Mouse (Mus musculus) spleen, postnatal 10 days (tissue): ENCODE measurements around the gene Car5a.

Source experiments
- DNase-seq, 2 experiments: peaks; one replicate each; pipeline ENCODE4 v3.0.0; 2021 to 2022; ENCODE audit warnings: low spot score in 2 of 2

The Car5a gene

DNA sequence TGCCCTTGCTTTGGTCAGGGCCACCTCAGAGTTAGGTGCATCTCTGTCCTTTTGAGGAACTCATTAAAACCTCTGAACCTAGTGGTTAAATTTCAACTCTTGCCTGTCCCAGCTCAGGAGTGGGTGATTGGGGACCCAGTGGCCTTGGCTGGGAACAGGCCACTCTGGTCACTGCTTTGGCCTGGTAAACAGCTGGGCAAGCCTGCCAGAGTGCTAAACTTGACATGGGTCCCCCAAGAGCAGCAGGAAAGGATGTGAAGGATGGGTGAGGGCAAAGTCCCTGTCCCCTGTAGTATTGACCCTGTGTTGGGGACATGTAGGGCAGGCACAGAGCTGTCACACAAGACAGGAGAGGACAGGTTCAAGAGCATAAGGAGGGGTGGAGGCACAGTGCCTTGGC is at the start of gene Car5a:
Gene Car5a (minus strand): TSS at position 74 of the 400 bp plus-strand sequence.
- DNase-seq = no peak

DNA sequence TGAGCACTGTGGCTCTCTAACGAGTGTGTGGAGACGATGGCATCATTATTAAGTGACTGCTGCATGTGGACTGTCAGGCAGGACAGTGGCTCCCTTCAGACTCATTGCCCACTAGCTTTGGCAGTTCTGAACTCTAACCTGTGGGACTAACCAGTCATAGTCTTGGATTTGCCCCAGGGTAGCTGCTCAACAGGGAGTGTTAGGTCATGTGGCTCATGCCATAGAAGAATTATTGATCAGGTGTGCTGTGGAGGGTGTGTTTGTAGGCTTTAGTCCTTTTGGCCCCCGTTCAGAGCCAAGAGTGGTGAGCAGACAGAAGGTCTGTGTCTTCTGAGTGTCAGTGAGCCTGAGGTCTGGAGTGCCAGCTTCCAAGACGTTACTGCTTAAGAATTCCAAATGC is 48.2 kb upstream of the Car5a start:
- DNase-seq = no peak

DNA sequence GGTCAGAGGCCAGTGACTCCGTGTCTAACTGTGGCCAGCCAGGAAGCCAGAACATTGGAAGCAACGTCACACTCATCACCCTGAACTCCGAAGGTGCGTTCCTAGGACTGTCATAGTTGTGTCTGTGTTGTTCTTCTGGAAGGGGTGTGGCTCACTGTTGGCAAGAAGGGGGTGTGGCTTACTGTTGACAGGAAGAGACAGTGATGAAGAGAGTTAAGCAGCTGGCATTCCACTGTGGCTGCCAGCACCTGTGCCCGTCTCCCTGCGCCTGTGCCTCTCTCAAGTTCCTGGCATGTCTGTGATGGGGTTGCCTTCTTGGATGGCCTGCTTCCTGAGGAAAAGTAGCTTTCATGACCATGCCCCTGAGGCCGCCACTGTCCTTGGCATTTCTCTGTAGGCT is 46.9 kb upstream of the Car5a start:
- no peak for DNase-seq

GRCm38 (mm10) chr8:121990506-121991255 is 46.0 kb upstream of the Car5a start:
- no peak for DNase-seq

DNA sequence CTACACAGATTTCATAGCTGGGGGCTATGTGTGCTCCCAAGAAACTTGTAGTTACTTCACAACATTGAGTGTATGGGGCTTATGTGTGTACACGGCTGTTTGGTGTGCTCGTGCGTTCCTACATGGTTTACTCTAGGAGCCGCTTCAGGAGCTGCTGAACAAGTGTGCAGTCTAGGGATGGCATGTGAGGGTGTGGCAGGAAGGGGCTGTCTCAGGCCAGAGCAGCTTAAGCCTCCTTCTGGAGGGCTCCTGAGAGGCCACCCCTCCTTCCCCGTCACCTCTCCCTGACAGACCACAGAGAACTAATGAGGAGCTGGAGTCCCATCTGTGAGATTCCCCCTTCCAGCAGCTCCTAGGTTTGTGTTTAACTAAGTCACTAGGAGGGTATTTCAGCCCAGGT is 43.2 kb upstream of the Car5a start:
- DNase-seq = no peak

GRCm38 (mm10) chr8:121985673-121986072 is 41.0 kb upstream of the Car5a start:
- no peak for DNase-seq

DNA sequence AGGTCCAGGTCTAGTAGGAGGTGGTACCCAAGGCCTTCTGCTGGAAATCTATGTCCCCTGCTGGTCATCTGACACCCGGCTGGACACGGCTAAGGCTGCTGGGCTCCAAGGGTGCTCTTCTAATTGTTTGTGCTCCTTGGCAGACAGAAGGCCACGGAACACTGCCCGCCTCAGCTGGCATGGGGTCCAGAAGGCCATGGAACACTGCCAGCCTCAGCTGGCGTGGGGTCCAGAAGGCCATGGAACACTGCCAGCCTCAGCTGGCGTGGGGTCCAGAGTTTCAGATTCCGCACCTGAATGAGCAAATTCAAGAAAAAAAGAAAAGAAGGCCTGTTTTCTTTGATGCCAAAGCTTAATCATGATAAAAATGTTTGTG is 36.8 kb upstream of the Car5a start:
- no peak for DNase-seq

DNA sequence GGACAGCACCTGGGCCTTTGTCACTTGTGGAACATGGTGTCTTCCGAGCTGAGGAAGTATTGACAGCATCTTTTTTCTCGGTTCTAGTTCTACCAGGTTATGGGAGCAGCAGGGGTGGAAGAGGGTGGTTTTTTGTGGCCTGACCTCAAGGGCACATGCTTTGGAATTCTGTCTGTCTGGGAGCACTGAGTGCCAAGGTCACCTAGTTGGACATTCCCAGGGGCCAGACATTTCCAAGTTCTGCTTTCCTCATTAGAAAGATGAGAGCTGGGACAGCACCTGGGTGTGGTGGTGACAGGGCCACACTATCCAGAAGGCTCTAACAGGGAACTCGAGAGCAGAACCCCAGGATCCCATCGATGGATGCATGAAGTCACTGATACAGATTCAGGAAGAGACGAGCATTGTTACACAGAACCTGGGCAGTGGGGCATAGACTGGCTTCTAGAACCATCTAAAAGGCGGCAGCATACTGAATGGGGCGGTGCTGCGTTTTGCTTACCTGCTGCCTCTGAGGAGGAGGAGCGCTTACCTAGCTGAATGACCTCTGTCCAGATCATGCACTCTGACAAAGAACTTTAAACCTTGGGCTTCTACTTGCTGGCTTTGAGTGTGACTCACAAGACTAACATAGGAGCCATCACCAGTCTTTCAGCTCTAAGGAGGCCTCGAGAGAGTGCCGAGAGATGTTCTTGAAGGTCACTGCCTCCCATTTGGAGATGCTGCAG is 36.3 kb upstream of the Car5a start:
- DNase-seq = no peak

GRCm38 (mm10) chr8:121978670-121979069 is 34.0 kb upstream of the Car5a start:
- no peak for DNase-seq

DNA sequence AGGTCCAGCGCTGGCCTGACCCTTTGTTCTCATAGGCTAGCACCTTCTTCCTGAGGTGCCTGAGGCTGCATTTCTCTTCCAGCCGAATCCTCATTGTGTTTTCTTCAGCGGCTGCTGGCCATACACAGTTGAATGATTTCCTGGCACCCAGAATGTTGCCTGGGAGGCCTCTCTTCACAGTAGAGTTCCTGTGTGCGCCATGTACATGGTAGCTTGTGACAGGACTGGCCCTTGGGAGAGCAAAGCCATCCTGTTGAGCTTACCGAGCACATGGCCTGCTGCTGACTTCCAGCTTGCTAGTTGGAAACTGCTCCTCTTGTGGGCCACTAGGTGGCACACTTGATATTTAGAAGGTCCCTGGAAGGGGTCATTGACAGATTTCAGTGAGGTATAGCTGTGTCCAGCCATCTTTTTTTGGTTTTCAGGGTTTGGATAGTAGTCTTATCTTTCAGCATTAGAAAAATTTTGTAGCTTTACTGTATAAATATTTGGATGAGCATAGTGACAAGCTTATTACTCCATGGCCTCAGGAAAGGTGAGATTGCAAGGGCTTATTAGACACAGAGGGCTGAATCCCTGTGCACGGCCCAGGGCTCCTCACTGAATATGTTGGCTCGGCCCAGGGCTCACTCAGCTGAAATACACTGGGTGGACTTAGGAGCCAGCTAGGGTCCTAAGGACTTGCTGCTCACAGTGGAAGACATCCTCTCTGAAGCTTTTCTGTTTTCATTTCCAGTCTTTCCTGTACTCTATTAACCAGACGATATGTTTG is 33.3 kb upstream of the Car5a start:
- no peak for DNase-seq

DNA sequence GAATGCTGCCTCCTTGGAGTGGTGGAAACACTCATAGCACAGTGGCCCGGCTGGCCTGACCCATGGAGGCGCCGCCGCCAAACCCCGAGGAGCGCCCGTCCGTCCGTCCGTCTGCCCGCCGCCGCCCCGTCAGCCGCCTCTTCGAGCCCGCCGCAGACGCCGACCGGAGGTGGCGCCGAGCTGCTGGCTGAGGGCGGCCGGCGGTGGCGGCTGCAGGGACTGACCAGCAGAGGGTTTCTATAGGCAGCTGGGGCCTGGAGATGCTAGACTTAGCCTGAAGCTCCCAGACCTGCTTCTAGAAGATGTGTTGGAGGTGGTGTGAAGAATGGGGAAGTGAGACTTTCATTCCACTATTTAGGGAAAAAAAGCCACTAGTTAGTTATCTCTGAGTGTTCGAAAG is 29.2 kb upstream of the Car5a start:
- DNase-seq = no peak

DNA sequence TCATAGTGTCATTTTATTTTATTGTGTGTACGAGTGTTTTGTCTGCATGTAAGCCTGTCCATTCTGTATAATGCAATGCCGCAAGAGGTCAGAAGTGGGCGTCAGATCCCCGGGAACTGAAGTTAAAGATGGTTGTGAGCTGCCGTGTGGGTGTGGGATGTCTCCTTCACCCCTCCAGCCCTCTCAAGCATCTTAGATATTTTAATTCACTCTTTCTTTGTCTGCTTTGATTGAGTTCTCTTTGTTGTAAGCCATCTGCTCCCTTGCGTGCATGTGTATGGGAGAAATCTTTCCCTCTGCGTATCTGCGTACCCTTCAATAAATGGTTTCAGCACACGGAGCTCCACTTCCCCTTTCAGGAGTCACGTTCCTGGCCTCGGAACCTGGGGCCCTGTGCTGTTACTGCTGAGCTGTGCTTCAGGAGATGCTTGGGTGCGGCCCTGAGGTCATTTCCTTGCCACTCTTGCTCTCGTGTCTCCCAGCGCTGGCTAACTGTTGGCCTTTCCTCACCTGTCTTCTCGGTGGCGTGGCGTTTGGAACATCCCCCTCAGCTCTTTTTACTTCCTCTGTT is 26.9 kb upstream of the Car5a start:
- DNase-seq = no peak

DNA sequence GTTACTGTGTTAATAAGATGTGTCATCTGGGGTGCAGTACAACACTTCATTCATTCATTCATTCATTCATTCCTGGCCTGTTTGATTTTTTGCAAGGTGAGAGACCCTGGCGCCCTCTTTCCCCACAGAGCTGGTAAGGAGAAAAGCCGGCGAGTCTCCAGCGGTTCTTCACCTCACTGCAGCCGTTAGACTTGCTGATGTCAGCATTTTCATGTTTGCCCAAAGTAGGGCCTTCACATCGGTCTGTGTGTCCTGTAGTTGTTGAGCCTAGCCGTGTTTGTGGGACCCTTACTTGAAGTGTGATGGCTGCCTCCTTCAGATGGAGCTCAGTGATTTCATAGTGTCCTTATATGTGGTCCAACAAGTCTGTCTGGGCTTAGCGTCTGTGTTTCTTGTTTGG is 25.5 kb upstream of the Car5a start:
- DNase-seq = no peak

DNA sequence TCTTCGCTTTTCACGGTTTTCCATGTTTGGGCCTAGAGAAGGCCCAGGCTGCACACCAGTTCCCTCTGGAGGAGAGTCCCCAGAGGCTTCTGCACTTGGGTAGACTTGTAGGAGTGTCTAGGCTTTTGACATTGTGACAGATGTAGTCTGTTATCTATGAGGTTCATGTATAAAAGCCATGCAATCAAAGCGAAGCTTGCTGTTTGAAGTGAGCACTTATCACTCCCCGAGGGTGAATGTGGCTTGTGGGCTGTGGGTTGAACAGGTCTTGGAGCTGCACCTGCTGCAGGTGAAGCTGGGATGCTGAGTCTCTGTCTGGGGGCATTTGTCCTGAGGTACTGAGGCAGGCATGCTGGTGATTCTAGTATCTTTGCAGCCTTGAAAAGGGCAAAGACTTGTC is 23.8 kb upstream of the Car5a start:
- no peak for DNase-seq

GRCm38 (mm10) chr8:121967977-121968376 is 23.3 kb upstream of the Car5a start:
- no peak for DNase-seq

GRCm38 (mm10) chr8:121966714-121967448 is 22.2 kb upstream of the Car5a start:
- no peak for DNase-seq

DNA sequence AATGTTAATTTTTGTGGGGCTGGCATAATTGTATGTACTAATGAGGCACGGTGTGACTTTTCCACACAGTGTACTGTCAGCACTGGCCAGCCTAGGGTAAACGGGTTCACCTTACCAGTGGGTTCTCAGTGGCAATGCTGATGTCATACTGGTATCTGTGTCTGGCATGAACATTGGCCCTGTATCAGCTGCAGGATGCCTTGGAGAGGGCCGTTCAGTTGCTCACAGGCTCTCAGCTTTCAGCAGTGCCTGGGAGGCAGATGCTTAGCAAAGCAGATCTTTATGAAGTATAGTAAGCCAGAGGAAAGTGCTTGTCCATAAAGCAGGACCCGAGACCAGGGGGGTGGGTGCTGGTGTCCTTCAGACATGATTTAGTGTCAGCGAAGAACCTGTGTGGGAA is 21.4 kb upstream of the Car5a start:
- no peak for DNase-seq

GRCm38 (mm10) chr8:121964716-121965512 is 20.2 kb upstream of the Car5a start:
- no peak for DNase-seq

- DNase-seq = no peak
These were observed 18.2 kb upstream of the Car5a start for GRCm38 (mm10) chr8:121962892-121963291.

DNA sequence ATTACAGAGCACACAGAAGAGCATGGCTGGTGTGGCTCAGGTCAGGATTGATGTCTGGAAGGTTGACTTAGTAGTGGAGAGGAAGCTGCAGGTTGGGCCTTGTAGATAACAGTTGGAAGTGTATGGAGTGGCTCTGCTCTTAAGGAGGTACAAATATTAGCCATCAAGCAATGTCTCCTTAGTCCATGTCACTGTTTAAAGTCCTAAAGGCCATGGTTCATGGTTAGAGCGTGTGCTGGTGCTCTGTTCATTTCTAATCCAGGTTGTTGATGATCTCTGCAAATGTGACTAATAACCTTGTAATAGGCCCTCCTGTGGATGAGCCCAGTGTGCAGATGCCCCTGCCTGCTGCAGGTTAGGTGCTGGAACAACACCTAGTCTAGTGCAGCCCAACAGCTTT is 13.7 kb upstream of the Car5a start:
- DNase-seq = no peak
